Mouse (Mus musculus) olfactory bulb, adult 2 months (tissue): ENCODE measurements around the gene Fam240a.

Experiments used
- CTCF ChIP-seq: fragments of 200-500 bp; IDR thresholded peaks from 2 replicates; pipeline ENCODE4 v1.5.1; 2012; ENCODE audit warnings: low read depth, mild to moderate bottlenecking, low read length, moderate library complexity; ENCODE audit not compliant: insufficient read depth
- POLR2A ChIP-seq: fragments of 200-500 bp; IDR thresholded peaks from 2 replicates; pipeline ENCODE4 v1.6.1; 2012; ENCODE audit warnings: mild to moderate bottlenecking, low read depth, low read length, moderate library complexity; ENCODE audit not compliant: insufficient read depth

- TF ChIP-seq CTCF: no peak
- TF ChIP-seq POLR2A: no peak
These were observed 34.7 kb upstream of the Fam240a start, which contains the start of gene Lrrc2 for GRCm38 (mm10) chr9:110951397-110951796.
